Mouse (Mus musculus) lung, postnatal 14 days (tissue): ENCODE measurements around the gene Scarb1.

Experiments
- DNase-seq: peaks from one replicate; pipeline ENCODE4 v3.0.0; 2021

Scarb1 gene

DNA sequence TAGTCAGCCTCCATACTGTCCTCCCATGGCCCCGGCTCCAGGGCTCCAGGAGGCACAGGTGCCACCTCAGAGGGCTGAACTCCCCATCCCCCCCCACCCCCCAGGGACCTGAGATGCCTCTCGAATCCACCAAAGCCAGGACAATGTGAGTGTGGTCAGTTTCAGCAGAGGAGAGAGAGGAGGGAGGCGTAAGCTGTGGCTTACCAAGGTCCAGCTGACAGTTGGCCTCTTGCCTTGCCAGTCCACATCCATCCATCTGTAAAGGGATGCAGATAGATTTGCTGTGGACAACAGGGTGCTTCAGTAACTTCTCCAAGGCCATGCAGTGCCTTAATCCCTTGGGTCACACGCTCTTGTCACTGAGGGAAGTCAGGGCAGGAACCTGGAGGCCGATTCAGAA lies 110.4 kb downstream of the Scarb1 start:
- DNase-seq = no peak

DNA sequence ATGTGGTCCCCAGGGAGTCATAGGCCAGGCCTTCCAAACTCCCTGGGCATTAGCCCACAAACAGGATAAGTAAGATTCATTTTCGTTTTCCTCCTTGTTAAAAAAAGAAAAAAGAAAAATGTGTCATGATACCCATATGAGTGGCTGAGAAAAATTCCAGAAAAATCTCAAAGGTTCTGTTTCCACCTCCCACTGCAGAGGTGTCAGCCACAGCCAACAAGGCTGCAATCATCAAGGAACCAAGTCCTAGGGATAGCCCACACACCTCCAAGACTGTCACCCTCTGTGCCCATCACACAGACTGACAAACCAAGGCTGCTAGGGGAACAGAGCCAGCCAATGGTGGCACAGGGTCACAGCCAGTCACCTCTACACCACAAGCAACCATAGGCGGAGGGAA lies 111.8 kb downstream of the Scarb1 start:
- no peak for DNase-seq

DNA sequence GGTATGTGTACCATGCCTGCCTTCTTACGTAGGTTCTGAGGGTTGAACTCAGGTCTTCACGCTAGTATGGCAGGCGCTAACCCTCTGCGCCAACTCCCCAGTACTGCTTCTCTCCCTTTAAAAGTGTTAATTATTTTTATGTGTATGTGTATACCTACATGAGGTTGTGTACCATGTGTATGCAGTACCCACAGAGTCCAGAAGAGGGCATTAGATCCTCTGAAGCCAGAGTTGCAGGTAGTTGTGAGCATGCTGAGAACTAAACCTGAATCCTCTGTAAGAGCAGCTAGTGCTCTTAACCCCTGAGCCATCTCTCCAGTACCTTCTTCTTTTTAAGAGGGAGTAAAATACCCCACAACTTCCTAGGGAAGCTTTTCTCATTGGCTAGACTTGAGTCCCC lies 113.2 kb downstream of the Scarb1 start:
- DNase-seq = no peak
